Mouse (Mus musculus) liver, embryonic 15.5 days (tissue): ENCODE measurements around the gene Itih4. TPM values are rescaled to one million over a fixed set of nuclear protein-coding genes. Genes with fewer than 3 reads are reported as not detected.

Source experiments
- ATAC-seq: fragments of 200-750 bp; cut with Nextera tagmentation; 2 replicates; pipeline ENCODE4 v1.8.0; 2017; ENCODE audit warnings: moderate number of reproducible peaks, mild to moderate bottlenecking, moderate library complexity; ENCODE audit not compliant: insufficient read depth
- H3K27ac ChIP-seq: fragments of 300-500 bp; sonication (generic); replicated peaks from 2 replicates; pipeline ENCODE4 v1.5.1; 2015; ENCODE audit warnings: mild to moderate bottlenecking, inconsistent platforms
- H3K27me3 ChIP-seq: fragments of 300-500 bp; sonication (generic); 2 replicates; pipeline ENCODE4 v1.6.1; 2015; ENCODE audit warnings: mild to moderate bottlenecking, inconsistent platforms
- H3K36me3 ChIP-seq: fragments of 300-500 bp; sonication (generic); replicated peaks from 2 replicates; pipeline ENCODE4 v1.6.1; 2015; ENCODE audit warnings: moderate library complexity, mild to moderate bottlenecking, inconsistent platforms
- H3K4me1 ChIP-seq: fragments of 300-500 bp; sonication (generic); replicated peaks from 2 replicates; pipeline ENCODE4 v1.6.1; 2015; ENCODE audit warnings: inconsistent platforms
- H3K4me2 ChIP-seq: fragments of 300-500 bp; sonication (generic); 2 replicates; pipeline ENCODE4 v1.6.1; 2015; ENCODE audit warnings: moderate library complexity, mild to moderate bottlenecking, inconsistent platforms
- H3K4me3 ChIP-seq: fragments of 300-500 bp; sonication (generic); replicated peaks from 2 replicates; pipeline ENCODE4 v1.5.1; 2015; ENCODE audit warnings: mild to moderate bottlenecking, inconsistent platforms
- H3K9ac ChIP-seq: fragments of 300-500 bp; sonication (generic); 2 replicates; pipeline ENCODE4 v1.6.1; 2015; ENCODE audit warnings: moderate library complexity, mild to moderate bottlenecking, inconsistent platforms
- H3K9me3 ChIP-seq: fragments of 300-500 bp; sonication (generic); replicated peaks from 2 replicates; pipeline ENCODE4 v1.6.1; 2016; ENCODE audit warnings: inconsistent platforms
- WGBS: fragments of 180-500 bp; shearing (Covaris S2); methylation state at CpG from one replicate; pipeline ENCODE4 v1.1.7; 2015; ENCODE audit warnings: mixed read lengths; ENCODE audit not compliant: insufficient replicate concordance; 5-methylcytosine and 5-hydroxymethylcytosine counted together
- polyA plus RNA-seq: library from polyadenylated mRNA; unstranded; fragments of >200 nt; fragmentation: Nextera tagmentation; extraction: Ambion mirVana; gene quantifications from 2 replicates; pipeline ENCODE4 v1.2.1, GENCODE M21; 2015

The Itih4 gene
- polyA plus RNA-seq, 1 experiment from 2014 or later = 205 TPM

DNA sequence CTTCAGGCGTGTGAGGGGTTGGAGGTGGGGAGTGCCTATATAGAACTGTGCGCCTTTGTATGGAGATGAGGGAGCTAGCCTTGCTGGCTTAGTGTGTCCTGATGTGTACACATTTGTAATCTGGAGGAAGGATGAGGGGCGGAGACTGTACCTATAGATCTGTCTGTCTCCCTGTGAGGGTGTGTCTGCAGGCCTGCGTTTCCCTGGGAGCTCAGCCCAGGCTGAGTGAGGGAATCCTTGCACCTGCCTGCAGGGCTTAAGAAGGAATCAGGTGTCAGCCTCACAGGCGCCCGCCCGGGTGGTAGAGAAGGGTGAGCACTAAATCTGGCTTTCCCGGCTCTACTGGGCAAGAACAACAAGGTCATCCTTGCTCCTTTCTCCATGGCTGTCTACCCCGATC is 6.5 kb upstream of the Itih4 start:
- 63% methylated on average over 9 of the region's 9 CpGs for WGBS
- Histone ChIP-seq H3K9me3 (no peaks in the 10 kb centered on the region), H3K4me2 (no peak overlapping the region), H3K4me3 (no peak overlapping the region), H3K9ac (no peak overlapping the region), H3K36me3 (no peaks in the 10 kb centered on the region), H3K27me3 (no peaks in the 10 kb centered on the region), H3K27ac (no peak overlapping the region), H3K4me1 (peaks cover 26% of the 10 kb centered on the region)
- ATAC-seq = no peak

DNA sequence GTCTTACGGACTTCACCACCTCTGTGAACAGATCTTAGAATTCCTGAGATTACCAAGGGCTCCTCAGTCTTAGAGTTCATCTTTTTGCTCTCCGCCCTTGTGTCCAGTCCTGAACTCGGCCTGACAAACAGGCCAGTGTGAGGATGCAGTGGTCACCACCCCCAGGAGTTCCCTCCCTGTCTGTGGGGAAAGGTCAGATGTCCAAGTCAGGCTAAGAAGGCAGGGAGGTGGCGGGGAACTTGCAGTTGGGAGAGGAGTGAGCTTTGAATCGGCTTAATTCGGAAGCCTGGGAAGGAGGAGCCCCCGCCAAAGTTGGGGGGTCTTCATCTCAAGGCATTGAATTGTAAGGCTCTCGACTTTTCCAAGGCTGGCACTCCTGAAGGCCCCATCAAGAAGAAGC is 6.0 kb upstream of the Itih4 start:
- 67% methylated on average over 8 of the region's 8 CpGs for WGBS
- Histone ChIP-seq H3K27me3 (no peaks in the 10 kb centered on the region), H3K9ac (no peak overlapping the region), H3K36me3 (no peaks in the 10 kb centered on the region), H3K9me3 (no peaks in the 10 kb centered on the region), H3K4me2 (no peak overlapping the region), H3K4me3 (no peak overlapping the region), H3K4me1 (peaks cover 23% of the 10 kb centered on the region), H3K27ac (no peak overlapping the region)
- no peak for ATAC-seq

DNA sequence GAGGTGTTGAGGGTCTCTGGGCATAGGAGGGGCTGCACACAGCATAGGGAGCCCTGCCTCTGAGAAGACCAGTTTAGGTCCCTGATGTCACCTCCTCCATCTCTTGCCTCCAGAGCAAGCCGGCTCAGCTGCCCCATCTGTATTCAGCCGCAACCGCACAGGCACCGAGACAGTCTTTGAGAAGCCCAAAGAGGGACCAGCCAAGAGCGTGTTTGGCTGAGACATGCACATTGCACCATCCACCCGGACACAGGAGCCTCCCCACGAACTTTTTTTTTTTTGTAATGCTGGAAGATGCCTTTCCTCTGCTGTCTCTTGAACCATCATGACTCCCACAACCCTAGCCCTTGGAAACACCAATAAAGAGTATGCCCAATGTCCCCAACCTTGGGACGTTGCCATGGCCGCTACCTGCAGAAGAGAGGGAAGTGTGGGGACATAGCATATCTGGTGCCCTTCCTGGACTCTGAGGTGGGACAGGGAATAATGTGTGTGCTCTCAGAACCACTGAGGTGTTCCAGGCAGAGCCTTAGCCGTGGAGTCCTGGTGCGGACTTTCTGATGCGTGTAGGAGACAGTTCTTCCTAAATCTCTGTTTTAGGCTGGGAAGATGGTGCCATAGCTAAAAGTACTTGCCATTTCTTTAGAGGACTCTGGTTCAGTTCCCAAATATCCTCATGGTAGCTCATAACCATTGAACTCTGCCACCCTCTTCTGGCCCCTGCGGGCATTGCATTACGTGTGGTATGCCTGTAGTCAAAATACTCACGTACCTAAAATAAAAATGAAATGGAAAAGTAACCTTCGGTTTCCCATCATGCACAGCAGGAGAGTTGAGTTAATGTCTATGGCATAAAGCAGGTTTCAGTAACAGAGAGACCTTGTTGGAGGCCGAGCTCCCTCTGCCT is 5.2 kb upstream of the Itih4 start:
- Histone ChIP-seq H3K27ac (no peak overlapping the region), H3K9ac (no peak overlapping the region), H3K9me3 (no peaks in the 10 kb centered on the region), H3K4me2 (no peak overlapping the region), H3K4me1 (peaks cover 18% of the 10 kb centered on the region), H3K36me3 (no peaks in the 10 kb centered on the region), H3K4me3 (no peak overlapping the region), H3K27me3 (no peaks in the 10 kb centered on the region)
- WGBS = 61% methylated on average over 17 of the region's 17 CpGs
- no peak for ATAC-seq

DNA sequence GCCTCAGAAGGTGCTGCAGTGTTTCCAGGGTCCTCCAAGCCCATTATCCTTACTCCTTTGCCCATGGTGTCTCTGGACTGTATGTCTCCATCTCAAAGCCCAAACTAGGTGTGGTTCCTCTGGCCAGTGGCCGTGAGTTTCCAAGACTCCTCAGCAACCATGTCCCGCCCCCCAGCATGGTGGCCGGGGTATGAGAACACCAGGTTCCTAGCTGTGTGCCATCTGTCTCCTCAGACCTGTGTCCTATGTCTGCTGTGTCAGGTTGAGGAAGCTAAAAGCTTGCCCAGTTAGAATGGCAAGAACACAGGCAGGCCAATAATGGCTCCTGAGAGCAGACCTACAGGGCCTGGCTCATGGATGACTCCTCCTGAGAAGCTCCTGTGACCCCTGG is 4.6 kb upstream of the Itih4 start:
- H3K4me3 ChIP-seq = no peak overlapping the region
- no peaks in the 10 kb centered on the region for H3K27me3 ChIP-seq
- peaks cover 12% of the 10 kb centered on the region for H3K4me1 ChIP-seq
- no peaks in the 10 kb centered on the region for H3K36me3 ChIP-seq
- WGBS = 60% methylated on average over 3 of the region's 3 CpGs
- H3K27ac ChIP-seq = no peak overlapping the region
- H3K4me2 ChIP-seq = no peak overlapping the region
- H3K9ac ChIP-seq = no peak overlapping the region
- ATAC-seq = no peak
- no peaks in the 10 kb centered on the region for H3K9me3 ChIP-seq

DNA sequence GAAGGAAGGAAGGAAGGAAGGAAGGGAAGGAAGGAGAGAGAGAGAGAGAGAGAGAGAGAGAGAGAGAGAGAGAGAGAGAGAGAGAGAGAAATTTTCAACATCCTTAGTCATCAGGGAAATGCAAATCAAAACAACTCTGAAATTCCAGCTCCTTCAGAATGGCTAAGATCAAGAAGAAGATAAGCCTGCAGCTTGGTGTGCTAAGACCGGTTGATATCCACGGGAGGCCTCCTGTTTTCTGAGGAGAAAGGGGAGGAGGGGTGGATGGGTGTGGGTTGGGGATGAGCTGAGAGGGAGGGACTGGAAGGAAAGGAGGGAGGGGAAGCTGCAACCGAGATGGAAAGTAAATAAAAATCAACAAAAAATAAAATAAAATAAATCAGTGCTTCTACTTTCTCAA is 978 bp upstream of the Itih4 start:
- 20% methylated on average over 3 of the region's 3 CpGs for WGBS
- H3K4me2 ChIP-seq = no peak overlapping the region
- no peak overlapping the region for H3K4me3 ChIP-seq
- H3K4me1 ChIP-seq = peaks cover 9% of the 10 kb centered on the region
- no peaks in the 10 kb centered on the region for H3K9me3 ChIP-seq
- no peaks in the 10 kb centered on the region for H3K36me3 ChIP-seq
- H3K27me3 ChIP-seq = no peaks in the 10 kb centered on the region
- H3K27ac ChIP-seq = no peak overlapping the region
- ATAC-seq = no peak
- no peak overlapping the region for H3K9ac ChIP-seq

DNA sequence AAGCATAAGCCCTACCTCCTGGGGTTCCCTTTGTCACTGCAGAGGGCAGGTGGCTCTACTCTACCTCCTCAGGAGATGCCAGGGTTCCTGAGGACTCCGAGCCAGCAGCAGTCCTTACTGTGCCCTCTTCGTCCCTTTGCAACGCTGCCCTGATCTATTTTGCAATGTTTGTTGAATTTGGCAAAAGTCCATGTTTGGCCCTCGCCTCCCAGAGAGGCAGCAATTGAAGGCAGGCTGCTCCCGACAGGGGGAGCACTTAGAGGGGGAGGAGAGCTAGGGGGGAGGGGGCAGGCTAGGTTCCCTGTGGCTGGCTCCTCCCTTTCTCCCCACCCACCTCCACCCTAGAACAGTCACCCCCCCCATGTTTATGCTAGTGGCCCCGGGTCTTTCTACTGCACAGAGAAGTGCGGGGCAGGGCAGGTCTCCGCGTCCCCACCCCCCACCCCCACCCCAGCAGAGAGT is 2.0 kb downstream of the Itih4 start:
- Histone ChIP-seq H3K9ac (no peak overlapping the region), H3K4me3 (0 out of 2 replicates have a peak overlapping the region, but pooled peaks have one; percentile 6), H3K9me3 (no peaks in the 10 kb centered on the region), H3K27ac (peak overlapping the region; percentile 20; the same call in 1 of the 2 replicates), H3K4me2 (peak overlapping the region; percentile 46), H3K36me3 (peaks cover 3% of the 10 kb centered on the region; the same call in 1 of the 2 replicates), H3K4me1 (peaks cover 9% of the 10 kb centered on the region), H3K27me3 (no peaks in the 10 kb centered on the region)
- peak; percentile 49 for ATAC-seq
- 7% methylated on average over 9 of the region's 9 CpGs for WGBS

DNA sequence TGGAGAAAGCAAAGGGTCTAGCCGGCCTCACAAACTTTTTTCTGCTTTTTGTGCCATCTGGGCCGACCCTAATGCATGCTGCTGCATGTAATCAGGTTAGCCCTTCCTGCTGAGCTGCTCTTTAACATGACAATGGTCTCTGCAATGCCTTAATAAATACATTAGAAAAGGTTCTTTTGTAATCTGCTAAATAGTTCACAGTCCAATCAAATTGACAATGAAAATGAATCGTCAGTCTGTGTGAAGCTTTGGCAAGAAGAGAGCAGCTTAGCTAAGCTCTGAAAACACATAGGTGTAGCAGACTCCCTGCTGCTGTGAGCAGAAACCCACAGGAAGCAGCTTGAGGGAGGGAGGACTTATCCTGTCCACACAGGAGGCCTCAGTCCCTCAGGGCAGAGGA is 13.7 kb downstream of the Itih4 start:
- ATAC-seq = no peak
- Histone ChIP-seq H3K36me3 (no peaks in the 10 kb centered on the region), H3K9ac (no peak overlapping the region), H3K4me1 (no peaks in the 10 kb centered on the region), H3K4me2 (no peak overlapping the region), H3K4me3 (no peak overlapping the region), H3K27ac (no peak overlapping the region), H3K9me3 (no peaks in the 10 kb centered on the region), H3K27me3 (no peaks in the 10 kb centered on the region)
- WGBS = 43% methylated on average over 3 of the region's 3 CpGs

DNA sequence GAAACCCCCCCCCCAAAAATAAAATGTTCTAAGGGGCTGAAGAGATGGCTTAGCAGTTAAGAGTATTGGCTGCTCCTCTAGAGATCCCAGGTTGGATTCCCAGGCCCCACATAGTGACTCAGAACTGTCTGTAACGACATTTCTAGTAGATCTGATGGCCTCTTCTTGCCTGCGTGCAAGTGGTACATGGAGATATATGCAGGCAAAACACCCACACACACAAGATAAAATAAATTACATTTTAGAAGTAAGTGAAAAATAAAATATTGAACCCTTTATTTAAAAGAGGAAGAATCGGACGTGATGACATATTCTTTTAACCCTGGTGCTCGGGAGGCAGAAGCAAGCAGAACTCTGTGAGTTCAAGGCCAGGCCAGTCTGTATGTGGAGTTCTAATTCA is 16.4 kb downstream of the Itih4 start:
- Histone ChIP-seq H3K4me3 (no peak overlapping the region), H3K27ac (no peak overlapping the region), H3K36me3 (no peaks in the 10 kb centered on the region), H3K9ac (no peak overlapping the region), H3K4me1 (no peaks in the 10 kb centered on the region), H3K27me3 (no peaks in the 10 kb centered on the region), H3K9me3 (no peaks in the 10 kb centered on the region), H3K4me2 (no peak overlapping the region)
- 66% methylated on average over 5 of the region's 5 CpGs for WGBS
- no peak for ATAC-seq

DNA sequence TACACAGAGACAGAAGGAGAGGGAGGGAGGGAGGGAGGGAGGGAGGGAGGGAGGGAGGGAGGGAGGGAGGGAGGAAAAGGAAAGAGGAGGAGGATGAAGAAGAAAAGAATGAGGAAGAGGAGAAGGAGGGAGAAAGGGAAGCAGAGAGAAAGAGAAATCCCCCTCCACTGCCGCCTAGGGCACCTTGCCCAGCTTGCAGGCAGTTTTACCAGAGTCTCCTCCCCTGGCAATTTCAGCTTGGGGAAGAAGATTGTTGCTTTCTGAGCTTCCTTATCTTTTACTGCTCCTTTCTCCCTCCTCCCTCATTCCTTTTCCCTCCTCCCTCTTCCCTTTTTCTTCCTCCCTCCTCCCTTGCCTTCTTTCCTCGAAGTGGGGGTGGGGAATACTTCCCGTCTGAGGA is 16.8 kb downstream of the Itih4 start:
- Histone ChIP-seq H3K9ac (no peak overlapping the region), H3K36me3 (no peaks in the 10 kb centered on the region), H3K4me2 (no peak overlapping the region), H3K27ac (no peak overlapping the region), H3K9me3 (no peaks in the 10 kb centered on the region), H3K4me3 (no peak overlapping the region), H3K4me1 (0 out of 2 replicates have a peak, but pooled peaks cover under 1% of the 10 kb centered on the region), H3K27me3 (no peaks in the 10 kb centered on the region)
- no peak for ATAC-seq
- 37% methylated on average over 3 of the region's 3 CpGs for WGBS

DNA sequence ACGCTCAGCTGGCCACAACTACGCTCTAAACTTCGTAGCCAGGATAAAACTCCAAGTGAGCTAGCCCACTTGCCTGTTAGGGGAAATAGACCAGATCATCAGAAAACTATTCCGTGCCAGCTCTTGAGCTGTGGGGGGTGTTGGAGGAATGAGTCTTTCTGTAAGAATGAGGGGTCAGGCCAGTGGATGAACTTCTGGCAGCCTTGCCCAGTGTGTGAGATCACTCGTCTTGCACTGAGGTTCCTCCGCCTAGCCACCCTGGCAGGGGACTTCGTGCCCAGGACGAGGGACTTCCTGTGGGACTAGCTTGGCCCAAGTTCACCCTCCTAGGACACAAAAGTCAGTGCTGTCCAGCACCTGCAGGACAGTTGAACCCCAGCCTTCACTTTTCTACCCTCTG is 18.0 kb downstream of the Itih4 start:
- 62% methylated on average over 8 of the region's 8 CpGs for WGBS
- no peaks in the 10 kb centered on the region for H3K27me3 ChIP-seq
- 0 out of 2 replicates have a peak, but pooled peaks cover 4% of the 10 kb centered on the region for H3K36me3 ChIP-seq
- H3K4me3 ChIP-seq = no peak overlapping the region
- no peak overlapping the region for H3K9ac ChIP-seq
- ATAC-seq = no peak
- 0 out of 2 replicates have a peak, but pooled peaks cover 5% of the 10 kb centered on the region for H3K4me1 ChIP-seq
- H3K27ac ChIP-seq = no peak overlapping the region
- H3K9me3 ChIP-seq = no peaks in the 10 kb centered on the region
- no peak overlapping the region for H3K4me2 ChIP-seq

DNA sequence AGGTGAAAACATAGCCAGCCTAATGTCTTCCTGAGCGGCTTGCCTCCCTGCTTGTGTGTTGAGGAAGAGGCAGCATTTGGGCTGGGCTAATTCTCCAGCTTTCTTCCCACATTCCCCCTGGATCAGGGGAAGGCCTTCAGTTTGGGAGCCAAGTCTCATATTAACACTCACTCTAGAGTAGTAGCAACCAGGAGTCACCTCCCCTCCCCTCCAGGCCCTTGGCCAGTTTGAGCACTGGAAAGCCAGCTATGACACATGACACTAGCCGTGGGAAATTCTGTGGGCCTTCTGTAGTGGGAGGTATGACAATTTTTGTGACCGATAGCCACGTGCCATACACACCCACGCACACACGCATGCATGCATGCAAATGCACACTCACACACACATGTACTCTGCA is 19.7 kb downstream of the Itih4 start:
- no peak for ATAC-seq
- no peak overlapping the region for H3K27ac ChIP-seq
- WGBS = 65% methylated on average over 6 of the region's 6 CpGs

More for the DNA sequence above, 19.7 kb downstream of the Itih4 start:
- Histone ChIP-seq H3K4me2 (no peak overlapping the region), H3K9me3 (no peaks in the 10 kb centered on the region), H3K4me1 (0 out of 2 replicates have a peak, but pooled peaks cover 5% of the 10 kb centered on the region), H3K4me3 (no peak overlapping the region), H3K36me3 (0 out of 2 replicates have a peak, but pooled peaks cover 5% of the 10 kb centered on the region), H3K9ac (no peak overlapping the region), H3K27me3 (no peaks in the 10 kb centered on the region)
